Mouse (Mus musculus) 3T3-L1 (cell line): ENCODE data around the gene Gm4301.
"Not testable (repeated sequence)": the region's sequence is repeated elsewhere in the genome, so short reads cannot be mapped to it uniquely, and the experiment has no call there.

Source experiments
- DNase-seq: peaks from one replicate; pipeline ENCODE4 v3.0.0-alpha.2; 2015; ENCODE audit warnings: low read depth, low spot score

Gene Gm4301

GRCm38 (mm10) chr10:100335376-100335775 lies at the start of gene Gm4301:
Gm4301 (plus strand) TSS chr10:100335676.
- not testable (repeated sequence) for DNase-seq

- DNase-seq = no peak
Measured at GRCm38 (mm10) chr10:100296105-100296504, 39.4 kb upstream of the Gm4301 start.

- not testable (repeated sequence) for DNase-seq
Measured at GRCm38 (mm10) chr10:100300106-100300505, 35.4 kb upstream of the Gm4301 start.

- DNase-seq = not testable (repeated sequence)
Measured at GRCm38 (mm10) chr10:100340536-100340935, 5.1 kb downstream of the Gm4301 start, which contains the start of gene Gm4302. Gm4302 (plus strand) TSS chr10:100340836.

- not testable (repeated sequence) for DNase-seq
Measured at GRCm38 (mm10) chr10:100345672-100346071, 10.2 kb downstream of the Gm4301 start, which contains the start of gene Gm4303. Gm4303 (plus strand) TSS chr10:100345972.

GRCm38 (mm10) chr10:100350793-100351192 lies 15.3 kb downstream of the Gm4301 start, which contains the start of gene Gm4305:
Gm4305 (plus strand) TSS chr10:100351093.
- not testable (repeated sequence) for DNase-seq

GRCm38 (mm10) chr10:100356841-100357240 lies 21.4 kb downstream of the Gm4301 start:
- not testable (repeated sequence) for DNase-seq

GRCm38 (mm10) chr10:100361038-100361437 lies 25.6 kb downstream of the Gm4301 start, which contains the start of gene Gm4307:
Gm4307 (plus strand) TSS chr10:100361338.
- not testable (repeated sequence) for DNase-seq

- DNase-seq = not testable (repeated sequence)
Measured at GRCm38 (mm10) chr10:100382460-100382859, 47.0 kb downstream of the Gm4301 start, which contains the start of gene Gm4312. Gm4312 (minus strand) TSS chr10:100382560.
